Comparison of ENCODE assay signal across 8 mouse cellular contexts in the genomic region with DNA sequence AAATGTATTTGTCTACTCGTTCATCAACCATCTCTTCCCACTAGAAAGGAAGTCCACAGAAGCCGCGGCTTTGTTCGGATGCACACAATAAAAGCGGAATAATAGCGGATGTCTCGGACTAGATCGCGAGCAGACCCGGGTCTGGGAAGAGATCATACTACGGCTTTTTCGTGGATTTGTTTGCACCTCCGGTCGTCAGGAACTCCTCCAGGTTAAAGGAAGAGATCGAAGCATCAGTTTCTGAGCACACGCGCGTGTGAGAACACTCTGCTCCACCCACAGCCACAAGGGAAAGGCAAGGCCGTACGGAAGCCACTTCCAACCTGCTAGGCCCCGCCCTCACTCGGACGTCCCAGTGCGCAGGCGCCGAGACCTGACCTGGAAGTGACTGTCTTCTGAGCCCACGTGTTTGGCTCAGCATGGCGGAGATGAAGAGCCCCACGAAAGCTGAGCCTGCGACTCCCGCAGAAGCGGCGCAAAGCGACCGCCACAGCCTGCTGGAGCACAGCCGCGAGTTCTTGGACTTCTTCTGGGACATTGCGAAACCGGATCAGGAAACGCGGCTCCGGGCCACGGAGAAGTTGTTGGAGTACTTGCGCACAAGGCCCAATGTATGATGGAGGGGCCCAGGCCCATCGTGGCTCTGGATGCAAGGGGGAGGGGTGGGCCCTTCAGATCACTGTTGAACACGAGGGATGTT. TPM values are rescaled to one million over a fixed set of nuclear protein-coding genes. Genes with fewer than 3 reads are reported as not detected.
A peak's percentile ranks its signal among the peaks of the same experiment; 100 is the strongest.
DNase-seq lines count a peak whose midpoint lies in the region; ATAC-seq and TF ChIP-seq lines count a peak whose summit lies in the region.

Gene Mybbp1a, plus strand, starts transcription at position 391 of the 700 bp plus-strand sequence.

- peak; percentile 96; the same call in 1 of the 2 replicates for TF ChIP-seq POLR2A in limb, embryonic 14.5 days (IDR thresholded peaks at IDR 0.05; ENCODE audit: borderline replicate concordance, extremely low read depth, insufficient read depth, insufficient read length)

- H3K4me1 ChIP-seq in embryonic facial prominence, embryonic 14.5 days (ENCODE audit: control insufficient read depth, insufficient read depth, low read length): peaks cover 6% of the 10 kb centered on the region
- peaks cover 6% of the 10 kb centered on the region for H3K4me1 ChIP-seq in limb, embryonic 14.5 days (ENCODE audit: control insufficient read depth, insufficient read depth, low read length)
- H3K4me1 ChIP-seq in midbrain, postnatal 0 days (ENCODE audit: insufficient read depth, low read length): peaks cover 7% of the 10 kb centered on the region

- H3K9ac ChIP-seq in embryonic facial prominence, embryonic 14.5 days (ENCODE audit: low read depth, low read length): peak within 1 kb of the TSS; percentile 81
- H3K9ac ChIP-seq in limb, embryonic 14.5 days (ENCODE audit: low read depth, low read length, severe bottlenecking): peak within 1 kb of the TSS; percentile 80
- peak within 1 kb of the TSS; percentile 68 for H3K9ac ChIP-seq in midbrain, postnatal 0 days (replicated peaks; ENCODE audit: low read length, poor library complexity, severe bottlenecking)

- H3K4me3 ChIP-seq in embryonic facial prominence, embryonic 14.5 days (ENCODE audit: low read depth, low read length): peak within 1 kb of the TSS; percentile 83
- H3K4me3 ChIP-seq in limb, embryonic 14.5 days (replicated peaks; ENCODE audit: low read length): peak within 1 kb of the TSS; percentile 90
- peak within 1 kb of the TSS; percentile 72 for H3K4me3 ChIP-seq in midbrain, postnatal 0 days (ENCODE audit: low read depth, low read length)

- peak; percentile 97 for DNase-seq in 3T3-L1 (ENCODE audit: low read depth, low spot score)
- peak; percentile 97 to 99 for DNase-seq in adrenal gland, postnatal 4 days (ENCODE audit: low spot score in 2 of 2)
- DNase-seq in embryonic facial prominence, embryonic 14.5 days (ENCODE audit: low spot score): peak; percentile 98
- peak; percentile 99 for DNase-seq in heart, adult 8-10 months (ENCODE audit: low spot score)
- peak; percentile 99 for DNase-seq in kidney, adult 9 months
- peak; percentile 98 for DNase-seq in limb, embryonic 14.5 days (ENCODE audit: low spot score)
- DNase-seq in midbrain, postnatal 0 days (ENCODE audit: low spot score): peak; percentile 98
- peak; percentile 97 to 98 for DNase-seq in spleen, postnatal 14 days (ENCODE audit: low spot score in 2 of 2)

- H3K36me3 ChIP-seq in embryonic facial prominence, embryonic 14.5 days (ENCODE audit: control insufficient read depth, insufficient read depth, low read length): peaks cover 40% of the 10 kb centered on the region
- peaks cover 38% of the 10 kb centered on the region for H3K36me3 ChIP-seq in limb, embryonic 14.5 days (ENCODE audit: control insufficient read depth, insufficient read depth, low read length)
- peaks cover 34% of the 10 kb centered on the region for H3K36me3 ChIP-seq in midbrain, postnatal 0 days (ENCODE audit: insufficient read depth, low read length)

- no peaks in the 10 kb centered on the region for H3K9me3 ChIP-seq in embryonic facial prominence, embryonic 14.5 days (ENCODE audit: control insufficient read depth, low read length)
- H3K9me3 ChIP-seq in limb, embryonic 14.5 days (ENCODE audit: control insufficient read depth, low read length): no peaks in the 10 kb centered on the region
- H3K9me3 ChIP-seq in midbrain, postnatal 0 days (ENCODE audit: low read length): no peaks in the 10 kb centered on the region

- peak within 1 kb of the TSS; percentile 95 for H3K4me2 ChIP-seq in embryonic facial prominence, embryonic 14.5 days (ENCODE audit: low read depth, low read length)
- H3K4me2 ChIP-seq in limb, embryonic 14.5 days (replicated peaks; ENCODE audit: low read depth, low read length, severe bottlenecking): peak within 1 kb of the TSS; percentile 88
- H3K4me2 ChIP-seq in midbrain, postnatal 0 days (ENCODE audit: low read depth, low read length, poor library complexity, severe bottlenecking): peak within 1 kb of the TSS; percentile 73

- no peak for TF ChIP-seq CTCF in midbrain, postnatal 0 days (IDR thresholded peaks at IDR 0.05)

- ATAC-seq in embryonic facial prominence, embryonic 14.5 days (ENCODE audit: low read depth): peak; percentile 96
- ATAC-seq in limb, embryonic 14.5 days (ENCODE audit: low FRiP score, low read depth): peak; percentile 93
- peak; percentile 94 for ATAC-seq in midbrain, postnatal 0 days (ENCODE audit: low FRiP score)

- H3K27ac ChIP-seq in embryonic facial prominence, embryonic 14.5 days (replicated peaks; ENCODE audit: low read depth, low read length): peak within 1 kb of the TSS; percentile 93
- peak within 1 kb of the TSS; percentile 85 for H3K27ac ChIP-seq in limb, embryonic 14.5 days (replicated peaks; ENCODE audit: low read depth, low read length)
- H3K27ac ChIP-seq in midbrain, postnatal 0 days (ENCODE audit: low read depth, low read length): peak within 1 kb of the TSS; percentile 94

- H3K27me3 ChIP-seq in embryonic facial prominence, embryonic 14.5 days (replicated peaks; ENCODE audit: control insufficient read depth, insufficient read depth, low read length): no peaks in the 10 kb centered on the region
- no peaks in the 10 kb centered on the region for H3K27me3 ChIP-seq in limb, embryonic 14.5 days (ENCODE audit: control insufficient read depth, insufficient read depth, low read length)
- no peaks in the 10 kb centered on the region for H3K27me3 ChIP-seq in midbrain, postnatal 0 days (ENCODE audit: insufficient read depth, low read length)

- under 1% methylated on average over 46 of the region's 46 CpGs for WGBS in embryonic facial prominence, embryonic 14.5 days
- 0% methylated on average over 46 of the region's 46 CpGs for WGBS in limb, embryonic 14.5 days
- under 1% methylated on average over 46 of the region's 46 CpGs for WGBS in midbrain, postnatal 0 days

RNA-seq across cellular contexts. Expression of gene Mybbp1a, which starts in this region (rescaled TPM):
- 100 to 1,000 TPM; 118 to 119 TPM for total RNA-seq in adrenal gland, postnatal 4 days (2021)
- 114 and 123 TPM in 2 replicates for polyA plus RNA-seq in embryonic facial prominence, embryonic 14.5 days (2014; fragmentation: Nextera tagmentation; extraction: Ambion mirVana)
- total RNA-seq in heart, adult 8-10 months (2022): 10 to 100 TPM; 42.4 to 49.4 (median 45.9) TPM
- polyA plus RNA-seq in limb, embryonic 14.5 days (2012; rRNA removed): 103 and 110 TPM in 2 replicates
- 123 and 127 TPM in 2 replicates for polyA plus RNA-seq in limb, embryonic 14.5 days (2014; fragmentation: Nextera tagmentation; extraction: Ambion mirVana)
- 25.9 and 30.7 TPM in 2 replicates for total RNA-seq in midbrain, postnatal 0 days (2014; rRNA removed)
- polyA plus RNA-seq in midbrain, postnatal 0 days (2015; fragmentation: Nextera tagmentation; extraction: Ambion mirVana): 50.0 and 50.4 TPM in 2 replicates

Comparison
In these comparisons a context has a peak if more than half of its experiments do, and no peak if none do; other contexts are left out.
1. Peak in every context shown above with its lines: DNase-seq, ATAC-seq, H3K4me3 ChIP-seq and H3K27ac ChIP-seq.